Mouse (Mus musculus): ENCODE measurements around the gene Vmn2r28. TPM values are rescaled to one million over a fixed set of nuclear protein-coding genes. Genes with fewer than 3 reads are reported as not detected.

The Vmn2r28 gene
- polyA plus RNA-seq (2017; shearing (Covaris generic)), result not detected

GRCm38 (mm10) chr7:5493856-5494255 is at the start of gene Vmn2r28:
Vmn2r28 (minus strand) TSS chr7:5493956.

GRCm38 (mm10) chr7:5456674-5457073 is 37.1 kb downstream of the Vmn2r28 start, which contains the start of gene Vmn1r59:
Vmn1r59 (minus strand) TSS chr7:5456774.

Other genes starting within 250 kb of the Vmn2r28 start
- not detected for gene Gm5065, start 143.4 kb downstream of the Vmn2r28 start, polyA plus RNA-seq (2017; shearing (Covaris generic))
- gene Nlrp2, start 142.9 kb downstream of the Vmn2r28 start, polyA plus RNA-seq (2017; shearing (Covaris generic)), result not detected
- gene Vmn1r58, start 80.6 kb downstream of the Vmn2r28 start, polyA plus RNA-seq (2017; shearing (Covaris generic)), result 0.05 TPM
- gene Vmn1r59, start 37.2 kb downstream of the Vmn2r28 start, polyA plus RNA-seq (2017; shearing (Covaris generic)), result not detected
- 0.10 TPM for gene Vmn1r60, start 53.4 kb upstream of the Vmn2r28 start, polyA plus RNA-seq (2017; shearing (Covaris generic))
- not detected for gene Vmn1r61, start 119.3 kb upstream of the Vmn2r28 start, polyA plus RNA-seq (2017; shearing (Covaris generic))
- gene Vmn1r62, start 179.7 kb upstream of the Vmn2r28 start, polyA plus RNA-seq (2017; shearing (Covaris generic)), result not detected

Data from CD4-positive, CD25-positive, alpha-beta regulatory T cell, adult 9 weeks (primary cell).